Mouse (Mus musculus) heart, adult 11 months (tissue): ENCODE results near the gene Caskin1.

Experiments
- DNase-seq: peaks from one replicate; pipeline ENCODE4 v3.0.0; 2022

Caskin1 gene

DNA sequence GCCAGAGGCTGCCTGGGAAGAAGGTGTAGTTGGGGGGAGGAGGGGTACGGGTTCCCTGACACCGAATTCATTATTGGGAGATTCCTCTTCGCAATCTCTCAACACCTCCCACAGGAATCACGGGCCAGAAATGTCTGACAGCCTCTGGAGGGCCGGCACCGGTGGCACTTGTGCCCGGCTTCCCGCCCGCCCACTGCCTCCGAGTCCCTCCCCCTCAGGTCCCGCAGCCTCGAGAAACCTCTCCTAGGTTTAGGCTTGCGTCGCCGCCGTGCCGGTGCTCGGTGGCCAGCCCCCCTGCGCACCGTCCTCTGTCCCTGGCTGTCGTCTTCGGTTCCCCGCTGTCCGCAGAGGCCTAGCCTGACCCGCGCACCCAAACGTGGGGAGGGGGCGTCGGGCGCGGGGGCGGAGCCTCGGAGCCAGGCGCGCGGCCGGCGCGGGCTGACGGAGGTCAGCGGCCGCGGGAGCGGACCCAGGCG is at the start of gene Caskin1:
TSS of gene Caskin1 (plus strand) at position 416 of the 476 bp plus-strand sequence.
- DNase-seq, result no peak

DNA sequence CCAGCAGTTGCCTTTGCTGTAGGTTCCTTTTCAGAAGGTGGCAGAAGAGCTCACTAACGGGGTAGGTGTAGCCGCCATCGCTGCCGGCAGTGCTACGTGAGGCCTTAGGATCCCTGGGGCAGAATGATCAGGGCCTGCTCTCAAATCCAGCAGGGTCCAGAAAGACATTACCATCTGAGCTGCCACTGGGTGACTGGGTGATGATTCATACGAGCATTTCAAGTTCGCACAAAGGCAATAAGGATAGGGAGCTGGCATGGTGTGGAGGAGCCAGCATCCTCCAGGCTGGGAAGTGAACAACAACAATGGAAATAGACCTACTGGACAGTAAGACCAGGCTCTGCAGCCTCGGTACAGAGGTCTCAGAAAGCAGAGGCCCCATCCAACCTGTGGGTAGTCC is 48.0 kb upstream of the Caskin1 start:
- DNase-seq, result no peak

GRCm38 (mm10) chr17:24441148-24441547 is 47.3 kb upstream of the Caskin1 start:
- DNase-seq, result no peak

DNA sequence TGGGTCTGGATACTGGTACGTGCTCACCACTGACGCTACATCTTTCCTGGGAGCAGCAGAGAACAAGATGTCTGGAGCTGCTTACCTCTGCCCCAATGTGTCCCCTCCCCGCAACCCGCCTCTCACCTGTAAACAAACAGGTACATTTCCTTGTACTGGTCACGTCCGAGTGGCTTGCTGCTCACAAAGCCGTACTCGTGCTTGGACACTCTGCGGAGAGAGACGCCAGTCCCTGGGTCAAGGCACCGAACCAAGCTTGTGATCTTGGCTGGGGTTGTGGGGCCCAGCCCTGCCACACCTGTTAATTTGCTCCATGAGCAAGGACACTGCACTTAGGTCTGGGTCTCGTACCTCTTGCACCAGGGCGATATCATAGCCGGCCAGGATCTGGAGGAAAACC is 46.3 kb upstream of the Caskin1 start:
- DNase-seq, result peak; percentile 91

GRCm38 (mm10) chr17:24442632-24443155 is 45.7 kb upstream of the Caskin1 start, which contains the start of gene Dnase1l2:
Dnase1l2 (minus strand) TSS chr17:24443105.
- DNase-seq, result peak; percentile 86

- DNase-seq, result no peak
These were observed 45.0 kb upstream of the Caskin1 start for GRCm38 (mm10) chr17:24443409-24443808.

GRCm38 (mm10) chr17:24446590-24446989 is 41.8 kb upstream of the Caskin1 start:
- peak; percentile 96 for DNase-seq

DNA sequence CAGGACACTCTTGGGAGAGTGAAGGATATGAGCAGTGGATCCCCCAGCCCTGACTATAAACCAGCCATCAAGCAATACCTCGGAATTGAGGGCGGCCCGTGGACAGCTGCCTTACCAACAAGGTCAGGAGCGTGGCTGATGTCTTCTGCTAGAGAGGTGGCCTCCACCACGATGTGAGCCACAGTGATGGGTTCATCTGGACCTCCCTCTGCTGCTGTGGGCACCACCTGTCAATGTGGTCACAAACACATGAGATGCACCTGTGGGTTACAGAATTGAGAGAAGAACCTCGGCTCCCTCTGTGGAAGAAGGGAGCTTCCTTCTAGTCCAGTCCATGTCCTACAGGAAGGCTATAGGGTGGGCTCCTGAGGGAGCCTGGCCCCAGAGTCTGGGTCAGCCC is 38.9 kb upstream of the Caskin1 start:
- DNase-seq, result no peak

DNA sequence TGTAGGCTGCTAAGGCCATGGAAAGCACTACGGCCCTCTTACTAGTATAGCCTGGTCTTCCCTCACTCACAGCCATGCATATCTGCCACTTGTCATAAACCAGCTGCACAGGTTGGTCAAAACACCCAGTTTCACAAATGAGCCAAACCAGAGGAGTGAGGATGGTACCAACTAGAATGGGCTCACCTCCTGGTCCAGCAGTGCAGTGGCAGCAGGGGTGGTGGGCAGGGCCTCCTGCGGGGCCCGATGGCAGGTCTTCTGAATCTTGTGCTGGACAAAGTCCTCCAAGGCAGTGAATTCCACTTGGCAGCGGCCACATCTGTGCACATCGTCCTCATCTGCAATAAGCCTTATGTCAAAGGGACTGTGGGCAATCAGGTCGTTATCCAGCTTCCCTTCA is 37.2 kb upstream of the Caskin1 start:
- DNase-seq, result peak; percentile 90

- no peak for DNase-seq
These were observed 35.0 kb upstream of the Caskin1 start for GRCm38 (mm10) chr17:24453372-24453771.

GRCm38 (mm10) chr17:24454218-24454755 is 34.1 kb upstream of the Caskin1 start:
- no peak for DNase-seq

DNA sequence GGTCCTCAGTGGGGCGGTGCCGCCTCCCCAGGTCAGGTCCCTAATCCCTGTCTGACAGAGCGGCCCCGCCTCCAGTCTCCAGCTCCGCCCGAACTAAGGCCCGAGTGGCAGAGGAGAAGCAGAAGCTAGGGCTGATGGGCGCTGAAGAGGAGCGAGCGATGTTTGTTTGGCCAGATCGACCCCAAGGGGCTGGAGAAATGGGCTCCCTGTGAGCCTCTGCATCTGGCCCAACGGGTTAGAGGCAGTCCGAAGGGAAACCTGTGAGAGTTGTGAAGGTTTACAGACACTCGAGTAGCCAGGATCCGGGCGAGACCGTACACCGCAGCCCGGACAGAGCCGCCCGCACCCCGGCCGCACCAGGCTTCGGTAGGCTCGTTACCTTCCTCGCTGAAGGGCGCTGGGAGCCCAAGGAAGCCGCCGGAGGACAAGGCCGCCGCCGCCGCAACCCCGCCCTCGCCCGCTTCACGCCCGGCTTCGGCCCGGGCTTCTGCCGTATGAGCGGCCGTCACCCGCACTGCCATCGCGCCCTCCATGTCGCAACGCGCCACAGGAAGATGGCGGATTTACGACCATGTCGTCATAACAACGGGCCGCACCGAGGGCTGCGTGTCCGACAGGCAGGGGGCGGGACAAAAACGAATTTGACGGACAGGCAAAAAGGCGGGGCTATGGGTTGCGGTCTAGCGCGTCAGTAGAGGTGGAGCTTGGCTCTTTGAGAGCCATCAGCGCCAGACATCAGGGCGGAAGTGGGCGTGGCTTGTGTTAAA is 33.5 kb upstream of the Caskin1 start:
- peak; percentile 100 for DNase-seq

- peak; percentile 92 for DNase-seq
These were observed 32.7 kb upstream of the Caskin1 start for GRCm38 (mm10) chr17:24455523-24456206.

GRCm38 (mm10) chr17:24461580-24461979 is 26.8 kb upstream of the Caskin1 start:
- no peak for DNase-seq

GRCm38 (mm10) chr17:24462932-24463331 is 25.5 kb upstream of the Caskin1 start:
- DNase-seq, result no peak

- peak; percentile 90 for DNase-seq
These were observed 24.8 kb upstream of the Caskin1 start for GRCm38 (mm10) chr17:24463374-24464133.

DNA sequence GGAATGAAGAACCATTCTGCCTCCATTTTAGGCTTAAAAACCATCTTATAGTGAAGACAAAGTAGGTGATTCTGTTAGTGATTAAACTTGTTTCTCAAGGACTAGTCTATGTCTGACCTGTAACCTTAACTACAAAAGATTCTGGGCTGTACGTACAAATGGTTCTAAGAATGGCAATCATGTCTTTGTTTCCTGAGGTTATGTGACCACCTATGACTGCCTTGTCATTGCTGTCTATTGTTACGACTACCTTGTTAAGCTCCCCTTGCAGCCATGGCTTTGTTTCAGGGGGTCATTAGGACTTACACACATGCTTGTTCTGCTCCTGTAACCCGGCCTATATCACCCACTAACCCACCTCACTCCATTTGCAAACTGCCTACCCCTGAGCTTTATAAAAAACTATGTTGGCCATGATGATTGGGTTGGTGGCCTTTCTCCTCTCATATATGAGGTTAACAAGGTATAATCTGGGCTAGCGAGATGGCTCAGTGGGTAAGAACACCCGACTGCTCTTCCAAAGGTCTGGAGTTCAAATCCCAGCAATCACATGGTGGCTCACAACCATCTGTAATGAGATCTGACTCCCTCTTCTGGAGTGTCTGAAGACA is 19.7 kb upstream of the Caskin1 start:
- DNase-seq, result no peak

DNA sequence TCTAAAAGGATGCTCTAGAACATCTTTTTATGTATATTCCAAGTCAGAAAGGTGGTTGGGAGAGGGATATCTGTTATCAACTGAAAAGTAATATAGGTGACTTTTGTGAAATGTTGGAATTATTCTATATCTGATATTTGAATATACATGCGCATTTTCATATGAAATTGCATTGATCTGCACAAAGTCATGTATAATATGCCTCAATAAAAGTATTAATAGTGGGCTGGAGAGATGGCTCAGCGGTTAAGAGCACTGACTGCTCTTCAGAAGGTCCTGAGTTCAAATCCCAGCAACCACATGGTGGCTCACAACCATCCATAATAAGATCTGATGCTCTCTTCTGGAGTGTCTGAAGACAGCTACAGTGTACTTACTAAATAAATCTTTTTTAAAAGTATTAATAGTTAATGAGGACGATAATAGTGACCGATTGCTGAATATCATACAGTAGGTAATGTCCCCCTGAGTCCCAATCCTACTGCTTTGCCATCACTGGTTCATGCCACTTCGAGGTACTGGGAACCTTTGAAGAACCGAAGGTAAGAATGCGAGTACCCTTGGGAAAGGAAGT is 19.0 kb upstream of the Caskin1 start:
- no peak for DNase-seq

DNA sequence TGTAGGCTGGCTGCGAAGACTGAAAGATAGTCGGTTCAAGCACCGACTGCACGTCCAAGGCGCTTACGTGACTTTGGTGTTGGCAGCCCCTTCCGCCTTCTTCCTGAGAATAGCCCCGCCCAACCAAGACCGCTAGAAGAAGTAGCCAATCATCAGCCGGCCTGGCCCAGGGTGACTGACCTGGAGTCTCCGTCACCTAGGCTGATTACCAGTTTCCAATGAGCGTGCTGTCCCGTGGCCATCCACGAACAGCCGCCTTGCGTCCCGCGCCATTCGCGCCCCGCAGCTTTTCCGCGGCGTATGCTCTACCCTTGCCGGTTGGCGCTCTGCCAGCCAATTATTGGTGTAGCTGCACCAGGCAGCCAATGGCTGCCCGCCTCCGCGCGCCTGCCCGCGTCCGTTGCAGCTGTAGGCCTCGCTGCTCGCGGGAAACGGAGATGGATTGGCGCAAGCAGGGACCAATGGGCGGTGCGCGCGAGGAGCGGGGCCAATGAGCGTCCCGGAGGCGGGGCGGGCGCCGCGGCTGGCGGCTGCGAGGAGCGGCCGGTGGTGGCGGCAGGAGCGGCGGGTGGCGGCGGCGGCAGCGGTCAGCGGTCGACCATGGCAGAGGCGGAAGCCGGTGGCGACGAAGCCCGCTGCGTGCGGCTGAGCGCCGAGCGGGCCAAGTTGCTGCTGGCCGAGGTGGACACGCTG is 18.3 kb upstream of the Caskin1 start, which contains the start of the genes E4f1 and Pgp:
TSS of gene E4f1 (minus strand) at position 404 of the 693 bp plus-strand sequence.
TSS of gene Pgp (plus strand) at position 483 of the 693 bp plus-strand sequence.
- peak; percentile 100 for DNase-seq

- DNase-seq, result peak; percentile 93
These were observed 17.5 kb upstream of the Caskin1 start for GRCm38 (mm10) chr17:24470701-24471527.
